Mouse (Mus musculus): ENCODE measurements at regions not wholly inside any gene's neighbourhood (a gene's known extent, or its start where the extent isn't known, plus 50 kb on each side); places are given as distances from the start of the nearest gene placed in this dataset.

DNA sequence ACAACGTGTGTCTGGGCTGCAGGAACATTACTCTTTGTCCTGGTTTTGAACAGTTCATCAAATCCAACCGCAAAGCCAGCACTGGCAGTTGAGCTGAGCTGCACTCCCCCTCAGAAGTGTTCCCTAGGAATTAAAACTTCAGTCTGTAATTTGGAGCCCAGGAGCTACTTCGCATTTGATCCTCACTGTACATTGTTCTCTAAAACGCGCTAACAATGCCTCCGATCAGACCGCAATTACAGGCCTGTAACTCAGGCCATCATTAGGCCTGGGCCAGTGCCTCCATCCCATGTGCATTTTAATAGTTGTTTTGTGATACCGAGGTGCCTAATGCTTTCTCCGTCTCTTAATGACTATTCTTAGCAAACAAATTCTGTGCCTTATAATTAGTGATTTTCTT is 185.6 kb downstream of the Rps15a start:
- Histone ChIP-seq H3K27me3 (no peaks in the 10 kb centered on the region), H3K4me3 (no peak overlapping the region), H3K27ac (replicated peaks) (no peak overlapping the region), H3K36me3 (no peaks in the 10 kb centered on the region), H3K4me2 (no peak overlapping the region), H3K4me1 (replicated peaks) (no peaks in the 10 kb centered on the region), H3K9ac (no peak overlapping the region), H3K9me3 (no peaks in the 10 kb centered on the region)
- 70% methylated on average over 9 of the region's 9 CpGs for WGBS
- ATAC-seq (ENCODE audit: low FRiP score, low read depth), result no peak

DNA sequence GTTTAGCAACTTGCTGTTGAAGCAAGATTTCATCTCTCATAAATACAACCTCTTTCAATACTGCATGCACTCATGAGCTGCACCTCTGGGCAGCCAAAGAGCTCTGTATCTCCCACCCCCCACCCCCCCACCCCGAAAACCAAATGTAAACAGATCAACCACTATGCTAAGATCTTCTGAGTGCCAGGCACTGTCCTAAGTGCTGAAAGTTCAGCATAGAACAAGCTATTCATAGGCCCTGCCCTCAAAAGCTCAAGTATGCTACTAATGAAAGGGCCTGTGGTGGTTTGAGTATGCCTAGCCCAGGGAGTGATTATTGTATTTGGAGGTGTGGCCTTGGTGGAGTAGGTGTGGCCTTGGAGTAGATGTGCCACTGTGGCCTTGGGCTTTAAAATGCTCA is 189.6 kb downstream of the Rps15a start:
- Histone ChIP-seq H3K27me3 (no peaks in the 10 kb centered on the region), H3K4me1 (replicated peaks) (no peaks in the 10 kb centered on the region), H3K27ac (replicated peaks) (no peak overlapping the region), H3K9ac (no peak overlapping the region), H3K36me3 (no peaks in the 10 kb centered on the region), H3K4me3 (no peak overlapping the region), H3K4me2 (no peak overlapping the region), H3K9me3 (no peaks in the 10 kb centered on the region)
- 55% methylated on average over 1 of the region's 1 CpGs for WGBS
- no peak for ATAC-seq (ENCODE audit: low FRiP score, low read depth)

DNA sequence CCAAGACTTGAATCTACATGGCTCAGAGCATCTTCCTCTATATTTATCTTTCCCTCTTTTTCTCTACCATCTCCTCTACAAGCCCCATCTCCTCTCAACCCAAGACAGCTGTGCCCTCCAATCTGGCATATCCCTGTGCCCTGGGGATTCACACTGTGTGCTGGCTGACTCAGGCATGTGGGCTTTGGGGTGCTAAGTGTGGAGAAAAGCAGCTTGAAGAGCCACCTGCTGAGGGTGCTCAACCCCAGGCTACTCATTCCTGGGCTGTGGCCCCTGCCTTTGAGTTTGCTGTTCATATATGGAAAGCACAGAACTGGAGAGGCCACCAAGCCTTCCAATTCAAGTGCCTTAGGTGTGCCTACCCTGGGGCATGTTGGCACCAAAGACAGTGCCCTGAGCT is 193.7 kb downstream of the Rps15a start:
- no peak for ATAC-seq (ENCODE audit: low FRiP score, low read depth)

DNA sequence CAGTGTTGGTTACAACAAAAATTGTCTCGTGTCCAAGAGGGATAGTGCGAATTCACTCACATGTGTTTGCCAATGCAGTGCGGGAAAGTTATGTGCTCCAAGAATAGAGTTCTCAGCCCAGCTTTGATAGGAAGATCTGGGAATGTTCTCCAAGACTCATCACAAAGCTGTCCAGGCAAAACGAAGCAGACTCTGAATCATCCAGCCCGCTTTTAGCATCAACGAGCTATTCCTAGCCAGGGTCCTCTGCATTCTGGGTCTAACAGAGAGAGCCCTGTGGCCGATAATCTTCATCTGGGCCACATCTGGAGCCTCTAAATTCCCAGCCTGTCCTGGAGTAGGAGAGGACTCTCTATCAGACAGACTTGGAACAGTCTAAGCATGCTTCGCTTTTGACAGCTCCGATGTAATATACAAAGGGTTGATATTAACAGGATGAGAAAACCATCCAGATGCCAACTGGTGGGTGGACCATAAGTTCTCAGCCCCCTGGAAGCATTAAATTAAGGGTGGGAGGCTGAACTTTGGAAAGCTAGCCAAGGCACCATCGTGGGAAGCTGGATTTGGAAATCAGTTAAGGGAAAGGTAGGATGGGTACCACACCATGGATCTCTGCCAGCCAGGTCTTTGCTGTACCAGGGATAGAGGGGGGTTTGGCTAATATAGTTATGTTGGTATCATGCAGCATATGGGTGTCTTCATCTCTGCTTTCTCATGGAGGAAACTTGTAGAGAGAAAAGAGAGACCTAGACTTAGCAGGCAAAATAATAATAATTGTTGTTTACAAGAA is 197.6 kb downstream of the Rps15a start:
- no peak overlapping the region for H3K4me2 ChIP-seq
- H3K36me3 ChIP-seq, result no peaks in the 10 kb centered on the region
- no peak for ATAC-seq (ENCODE audit: low FRiP score, low read depth)
- no peak overlapping the region for H3K4me3 ChIP-seq
- WGBS, result 93% methylated on average over 10 of the region's 10 CpGs
- H3K27me3 ChIP-seq, result no peaks in the 10 kb centered on the region
- no peaks in the 10 kb centered on the region for H3K4me1 ChIP-seq (replicated peaks)
- H3K9me3 ChIP-seq, result no peaks in the 10 kb centered on the region
- no peak overlapping the region for H3K27ac ChIP-seq (replicated peaks)
- H3K9ac ChIP-seq, result no peak overlapping the region

More for the DNA sequence above, 193.7 kb downstream of the Rps15a start:
- Histone ChIP-seq H3K36me3 (no peaks in the 10 kb centered on the region), H3K9me3 (no peaks in the 10 kb centered on the region), H3K27ac (replicated peaks) (no peak overlapping the region), H3K27me3 (no peaks in the 10 kb centered on the region), H3K4me1 (replicated peaks) (no peaks in the 10 kb centered on the region), H3K4me3 (no peak overlapping the region), H3K4me2 (no peak overlapping the region), H3K9ac (no peak overlapping the region)

DNA sequence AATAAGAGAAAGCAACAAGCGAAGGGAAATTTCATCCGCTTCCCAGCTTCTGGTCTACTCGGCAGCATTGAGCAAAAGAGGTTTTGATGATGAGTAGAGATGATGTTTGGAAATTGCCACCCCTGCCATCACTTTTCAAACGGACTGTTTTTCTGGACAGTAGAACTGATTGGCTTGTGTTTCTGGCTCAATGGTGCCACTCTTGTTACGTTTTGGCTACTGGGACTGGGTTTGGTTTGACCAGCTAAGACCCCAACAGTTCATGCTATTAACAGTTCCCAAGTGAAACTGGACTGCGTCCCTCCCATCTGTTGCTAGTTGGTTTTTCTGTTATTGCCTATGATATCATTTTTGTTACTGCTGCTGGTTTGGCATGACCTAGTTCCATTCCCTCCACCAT is 199.1 kb downstream of the Rps15a start:
- 90% methylated on average over 6 of the region's 6 CpGs for WGBS
- no peaks in the 10 kb centered on the region for H3K4me1 ChIP-seq (replicated peaks)
- H3K9ac ChIP-seq, result no peak overlapping the region
- no peak for ATAC-seq (ENCODE audit: low FRiP score, low read depth)
- H3K36me3 ChIP-seq, result no peaks in the 10 kb centered on the region
- H3K4me3 ChIP-seq, result no peak overlapping the region
- H3K9me3 ChIP-seq, result no peaks in the 10 kb centered on the region
- H3K4me2 ChIP-seq, result no peak overlapping the region
- no peaks in the 10 kb centered on the region for H3K27me3 ChIP-seq
- no peak overlapping the region for H3K27ac ChIP-seq (replicated peaks)

DNA sequence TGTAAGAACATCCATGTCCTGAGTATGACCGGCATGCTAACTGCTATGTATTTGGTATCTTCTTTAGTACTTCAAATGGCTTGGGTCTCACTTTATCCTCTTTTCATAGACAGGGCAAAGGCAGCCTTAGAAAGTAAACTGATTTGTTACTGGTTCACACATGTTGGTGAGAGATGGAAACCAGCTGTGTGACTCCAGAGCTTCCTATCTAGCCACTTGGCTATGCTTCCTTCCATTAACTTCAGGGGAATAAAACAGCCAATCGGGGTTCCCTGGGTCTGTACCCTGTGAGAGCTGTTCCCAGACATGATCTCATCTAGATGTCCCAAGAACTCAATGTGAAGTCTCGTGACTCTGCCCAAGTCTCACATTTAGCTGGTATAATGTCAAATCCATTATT is 203.5 kb downstream of the Rps15a start:
- H3K9me3 ChIP-seq, result no peaks in the 10 kb centered on the region
- H3K27ac ChIP-seq (replicated peaks), result no peak overlapping the region
- ATAC-seq (ENCODE audit: low FRiP score, low read depth), result no peak
- no peak overlapping the region for H3K4me2 ChIP-seq
- no peaks in the 10 kb centered on the region for H3K27me3 ChIP-seq
- H3K36me3 ChIP-seq, result no peaks in the 10 kb centered on the region
- H3K4me1 ChIP-seq (replicated peaks), result no peaks in the 10 kb centered on the region
- no peak overlapping the region for H3K9ac ChIP-seq
- H3K4me3 ChIP-seq, result no peak overlapping the region
- WGBS, result 91% methylated on average over 3 of the region's 3 CpGs

DNA sequence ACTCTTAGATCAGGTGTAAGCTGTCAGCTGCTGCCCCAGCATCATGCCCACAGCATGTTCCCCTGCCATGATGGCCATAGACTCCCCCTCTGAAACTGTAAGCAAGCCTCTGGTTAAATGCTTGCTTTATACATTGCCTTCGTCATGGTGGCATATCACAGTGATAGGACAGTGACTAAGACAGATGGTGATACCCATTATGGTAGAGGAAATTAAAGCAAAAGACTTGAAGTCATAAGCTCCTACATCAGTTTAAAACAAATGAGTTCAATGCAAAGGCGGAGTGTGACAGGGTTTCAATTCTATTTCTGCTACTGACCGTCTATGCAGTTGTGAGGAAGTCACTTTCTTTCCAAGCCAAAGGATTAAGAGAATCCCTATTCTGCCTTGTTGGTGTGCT is 204.9 kb downstream of the Rps15a start:
- Histone ChIP-seq H3K9ac (no peak overlapping the region), H3K4me3 (no peak overlapping the region), H3K4me1 (replicated peaks) (no peaks in the 10 kb centered on the region), H3K9me3 (no peaks in the 10 kb centered on the region), H3K27ac (replicated peaks) (no peak overlapping the region), H3K27me3 (no peaks in the 10 kb centered on the region), H3K36me3 (no peaks in the 10 kb centered on the region), H3K4me2 (no peak overlapping the region)
- 87% methylated on average over 3 of the region's 3 CpGs for WGBS
- ATAC-seq (ENCODE audit: low FRiP score, low read depth), result no peak

DNA sequence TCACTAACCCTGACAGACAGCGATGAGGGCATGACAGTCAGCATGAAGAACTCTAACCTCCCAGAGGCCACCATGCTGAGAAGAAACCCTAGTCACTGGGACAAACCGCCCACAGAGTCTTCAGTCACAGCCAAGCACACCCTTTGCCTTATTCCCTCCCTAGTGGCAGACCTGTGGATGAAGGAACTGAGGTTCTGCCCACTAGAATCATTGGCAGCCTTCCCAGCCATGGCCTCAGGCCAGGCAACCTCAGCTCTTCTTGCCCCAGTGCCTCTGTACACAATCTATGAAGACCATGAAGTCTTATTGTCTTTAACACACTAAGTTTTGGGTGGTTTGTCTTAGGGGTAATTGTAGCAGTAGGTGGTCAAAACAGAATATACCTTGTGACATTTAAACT is 219.5 kb downstream of the Rps15a start:
- no peaks in the 10 kb centered on the region for H3K27me3 ChIP-seq
- no peak for ATAC-seq (ENCODE audit: low FRiP score, low read depth)

DNA sequence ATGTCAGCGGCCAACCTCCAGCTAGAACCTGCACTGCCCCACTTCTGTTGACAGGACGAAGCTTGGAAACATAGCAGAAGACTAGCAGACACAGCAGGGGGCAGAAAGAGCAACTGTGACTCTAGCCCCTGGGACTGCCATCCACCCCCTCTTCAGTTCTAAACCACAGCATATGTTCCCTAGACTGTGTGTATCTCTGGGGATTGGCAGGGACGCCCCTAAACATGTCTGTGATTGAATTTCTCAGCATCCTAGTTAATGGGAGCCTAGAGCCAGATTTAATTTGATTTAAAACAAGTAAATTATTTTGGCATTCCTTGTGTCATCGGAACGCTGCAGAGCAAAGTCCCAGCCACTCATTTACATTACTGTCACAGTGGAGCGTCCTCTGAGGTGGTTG is 228.7 kb downstream of the Rps15a start:
- no peak for ATAC-seq (ENCODE audit: low FRiP score, low read depth)

More for the DNA sequence above, 219.5 kb downstream of the Rps15a start:
- H3K9ac ChIP-seq, result no peak overlapping the region
- WGBS, result 71% methylated on average over 2 of the region's 2 CpGs
- no peaks in the 10 kb centered on the region for H3K9me3 ChIP-seq
- H3K36me3 ChIP-seq, result no peaks in the 10 kb centered on the region
- no peak overlapping the region for H3K4me2 ChIP-seq
- H3K4me1 ChIP-seq (replicated peaks), result no peaks in the 10 kb centered on the region
- no peak overlapping the region for H3K4me3 ChIP-seq
- H3K27ac ChIP-seq (replicated peaks), result no peak overlapping the region

DNA sequence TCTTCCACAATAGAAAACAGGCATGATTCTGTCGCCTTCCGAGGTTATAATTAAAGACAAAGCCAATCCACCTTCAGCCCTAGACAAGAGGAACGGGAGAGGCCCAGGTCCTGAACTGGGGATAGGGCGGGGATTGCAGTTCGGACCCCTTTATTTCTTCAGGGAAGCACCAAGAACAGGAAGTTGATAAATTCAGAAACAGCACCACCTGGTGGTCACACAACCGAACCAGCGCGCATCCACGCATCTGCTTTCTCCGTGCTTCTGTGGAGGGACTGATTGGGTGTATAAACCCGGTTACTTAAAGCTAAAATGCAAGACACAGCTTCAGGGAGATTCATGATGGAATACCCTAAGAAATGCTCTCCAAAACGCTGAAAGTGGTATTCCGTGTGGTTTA is 233.2 kb downstream of the Rps15a start:
- Histone ChIP-seq H3K36me3 (no peaks in the 10 kb centered on the region), H3K4me1 (replicated peaks) (peaks cover 4% of the 10 kb centered on the region; the same call in 1 of the 2 replicates), H3K27ac (replicated peaks) (no peak overlapping the region), H3K9me3 (no peaks in the 10 kb centered on the region), H3K4me3 (no peak overlapping the region), H3K4me2 (no peak overlapping the region), H3K9ac (no peak overlapping the region), H3K27me3 (no peaks in the 10 kb centered on the region)
- 6% methylated on average over 13 of the region's 13 CpGs for WGBS
- ATAC-seq (ENCODE audit: low FRiP score, low read depth), result peak; percentile 19; the same call in 1 of the 2 replicates

More for the DNA sequence above, 228.7 kb downstream of the Rps15a start:
- no peaks in the 10 kb centered on the region for H3K9me3 ChIP-seq
- 64% methylated on average over 6 of the region's 6 CpGs for WGBS
- H3K4me1 ChIP-seq (replicated peaks), result no peaks in the 10 kb centered on the region; the same call in 1 of the 2 replicates
- no peaks in the 10 kb centered on the region for H3K27me3 ChIP-seq
- H3K4me3 ChIP-seq, result no peak overlapping the region
- H3K27ac ChIP-seq (replicated peaks), result no peak overlapping the region
- no peak overlapping the region for H3K4me2 ChIP-seq
- H3K9ac ChIP-seq, result no peak overlapping the region
- H3K36me3 ChIP-seq, result no peaks in the 10 kb centered on the region

DNA sequence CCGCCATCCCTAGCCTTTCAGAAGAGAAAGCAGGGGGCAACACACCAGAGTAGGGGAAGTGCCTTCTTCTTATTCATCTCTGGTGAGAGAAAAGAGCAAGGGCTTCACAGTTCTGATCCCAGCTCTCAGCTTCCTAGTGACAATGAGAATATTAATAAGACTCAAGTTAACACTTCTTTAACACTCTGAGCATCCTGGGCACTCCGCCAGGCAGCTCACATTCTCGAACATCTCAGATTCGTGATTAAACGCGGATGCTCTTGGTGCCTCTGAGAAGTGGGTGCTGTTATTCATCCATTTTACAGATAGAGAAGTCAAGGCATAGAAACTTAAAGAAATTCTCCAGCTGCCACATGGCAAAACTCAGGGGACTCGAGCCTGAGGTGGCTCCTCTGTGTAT is 237.1 kb downstream of the Rps15a start:
- ATAC-seq (ENCODE audit: low FRiP score, low read depth), result no peak
- H3K9me3 ChIP-seq, result no peaks in the 10 kb centered on the region
- no peak overlapping the region for H3K27ac ChIP-seq (replicated peaks)
- no peak overlapping the region for H3K4me3 ChIP-seq
- H3K9ac ChIP-seq, result no peak overlapping the region
- no peaks in the 10 kb centered on the region for H3K27me3 ChIP-seq
- H3K36me3 ChIP-seq, result no peaks in the 10 kb centered on the region
- peaks cover 4% of the 10 kb centered on the region; the same call in 1 of the 2 replicates for H3K4me1 ChIP-seq (replicated peaks)
- WGBS, result 65% methylated on average over 7 of the region's 7 CpGs
- no peak overlapping the region for H3K4me2 ChIP-seq

DNA sequence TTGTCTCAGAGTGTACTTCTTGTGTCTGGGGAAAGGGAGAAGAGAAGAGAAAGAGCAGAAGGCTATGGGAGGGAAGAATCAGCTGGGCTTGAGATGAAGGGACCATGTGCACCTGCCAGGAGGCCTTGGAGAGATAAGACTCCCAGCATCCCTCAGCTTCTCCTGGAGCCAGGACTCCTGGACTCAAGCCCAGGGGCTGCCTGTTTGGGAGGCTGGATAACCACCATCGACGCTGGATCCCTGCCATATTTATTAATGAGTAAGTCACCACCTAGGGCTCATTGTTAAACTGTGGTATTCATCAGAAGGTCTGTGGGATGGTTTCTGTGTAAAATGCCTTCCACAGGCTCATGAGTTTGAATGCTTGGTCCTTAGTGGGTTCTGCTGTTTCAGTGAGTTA is 240.7 kb downstream of the Rps15a start:
- no peaks in the 10 kb centered on the region for H3K9me3 ChIP-seq
- ATAC-seq (ENCODE audit: low FRiP score, low read depth), result no peak
- no peaks in the 10 kb centered on the region for H3K36me3 ChIP-seq
- no peaks in the 10 kb centered on the region for H3K27me3 ChIP-seq
- 0 out of 2 replicates have a peak, but pooled peaks cover 4% of the 10 kb centered on the region for H3K4me1 ChIP-seq (replicated peaks)
- WGBS, result 61% methylated on average over 2 of the region's 2 CpGs
- no peak overlapping the region for H3K4me2 ChIP-seq
- H3K9ac ChIP-seq, result no peak overlapping the region
- H3K27ac ChIP-seq (replicated peaks), result no peak overlapping the region
- no peak overlapping the region for H3K4me3 ChIP-seq

DNA sequence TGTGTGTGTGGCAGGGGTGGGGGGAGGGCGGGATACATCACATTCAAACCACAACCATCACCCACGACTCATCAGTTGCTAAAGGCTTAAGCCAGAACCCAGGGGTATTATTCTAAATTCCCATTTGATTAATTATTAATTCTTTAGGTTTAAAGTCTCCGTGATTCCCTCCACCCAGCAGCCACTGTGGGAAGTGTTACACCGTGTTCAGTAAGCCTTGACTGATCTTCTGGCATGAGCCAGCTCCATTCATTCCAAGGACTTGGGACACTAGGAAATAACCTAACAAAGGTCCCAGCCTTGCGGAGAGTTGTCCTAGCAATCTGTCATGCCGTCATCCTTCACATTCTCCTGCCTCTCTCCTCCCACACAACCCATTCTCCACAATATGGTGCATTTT is 256.6 kb downstream of the Rps15a start:
- Histone ChIP-seq H3K9ac (no peak overlapping the region), H3K4me1 (replicated peaks) (peaks cover 13% of the 10 kb centered on the region), H3K36me3 (no peaks in the 10 kb centered on the region), H3K4me3 (no peak overlapping the region), H3K9me3 (no peaks in the 10 kb centered on the region), H3K27me3 (no peaks in the 10 kb centered on the region), H3K4me2 (no peak overlapping the region), H3K27ac (replicated peaks) (no peak overlapping the region)
- ATAC-seq (ENCODE audit: low FRiP score, low read depth), result no peak
- 44% methylated on average over 6 of the region's 6 CpGs for WGBS

Measured in hindbrain, embryonic 15.5 days (tissue).